Mouse (Mus musculus): ENCODE results near the gene Gm8653. TPM values are rescaled to one million over a fixed set of nuclear protein-coding genes. Genes with fewer than 3 reads are reported as not detected.
"Not testable (repeated sequence)": the region's sequence is repeated elsewhere in the genome, so short reads cannot be mapped to it uniquely, and the experiment has no call there.

Gene Gm8653
- polyA plus RNA-seq (2012; ENCODE audit: insufficient read depth, insufficient read length, missing spikeins): not detected in 2 replicates

DNA sequence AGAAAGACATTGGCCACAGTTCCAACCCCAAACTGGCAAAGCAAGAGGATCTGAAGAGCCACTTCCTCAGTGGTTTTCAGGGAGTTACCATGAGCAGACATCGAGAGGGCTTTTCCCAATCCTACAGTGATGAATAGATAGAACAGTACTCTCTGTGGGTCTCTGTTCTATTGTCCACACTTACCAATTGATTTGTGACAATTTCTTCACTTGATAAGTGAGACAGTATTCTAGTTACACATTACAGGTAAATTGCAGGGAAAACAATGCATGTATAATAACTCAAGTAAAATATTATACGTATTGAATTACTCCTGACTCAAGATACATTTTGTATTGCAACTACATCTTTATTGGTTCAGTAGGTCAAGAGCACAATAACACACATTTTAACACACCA lies at the start of gene Gm8653:
Gene Gm8653 (minus strand): TSS at position 101 of the 400 bp plus-strand sequence.
- H3K4me3 ChIP-seq (ENCODE audit: insufficient read depth, low read depth, low read length); H3K27ac ChIP-seq (replicated peaks; ENCODE audit: low read depth, low read length); H3K4me1 ChIP-seq (ENCODE audit: control insufficient read depth, insufficient read depth, insufficient read length, low read length): not testable (repeated sequence)

DNA sequence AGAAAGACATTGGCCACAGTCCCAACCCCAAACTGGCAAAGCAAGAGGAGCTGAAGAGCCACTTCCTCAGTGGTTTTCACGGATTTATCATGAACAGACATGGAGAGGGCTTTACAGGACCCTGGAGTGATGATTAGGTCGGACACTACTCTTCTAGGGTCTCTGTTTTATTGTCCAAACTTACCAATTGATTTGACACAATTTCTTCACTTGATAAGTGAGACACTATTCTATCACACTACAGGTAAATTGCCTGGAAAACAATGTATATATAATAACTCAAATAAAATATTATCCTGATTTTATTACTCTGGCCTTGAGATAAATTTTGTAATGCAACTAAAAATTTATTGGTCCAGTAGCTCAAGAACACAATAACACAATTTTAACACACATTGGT lies 28.3 kb upstream of the Gm8653 start, which contains the start of gene Gm8453:
Gene Gm8453 (minus strand): TSS at position 101 of the 400 bp plus-strand sequence.
- not testable (repeated sequence) for H3K4me1 ChIP-seq (ENCODE audit: control insufficient read depth, insufficient read depth, insufficient read length, low read length); H3K27ac ChIP-seq (replicated peaks; ENCODE audit: low read depth, low read length); H3K4me3 ChIP-seq (ENCODE audit: insufficient read depth, low read depth, low read length)

DNA sequence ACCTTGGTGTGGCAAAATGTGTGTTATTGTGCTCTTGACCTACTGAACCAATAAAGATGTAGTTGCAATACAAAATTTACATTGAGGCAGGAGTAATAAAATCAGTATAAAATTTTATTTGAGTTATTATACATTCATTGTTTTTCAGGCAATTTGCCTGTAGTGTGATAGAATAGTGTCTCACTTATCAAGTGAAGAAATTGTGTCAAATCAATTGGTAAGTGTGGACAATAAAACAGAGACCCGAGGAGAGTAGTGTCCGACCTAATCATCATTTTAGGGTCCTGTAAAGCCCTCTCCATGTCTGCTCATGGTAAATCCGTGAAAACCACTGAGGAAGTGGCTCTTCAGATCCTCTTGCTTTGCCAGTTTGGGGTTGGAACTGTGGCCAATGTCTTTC lies 12.0 kb downstream of the Gm8653 start, which contains the start of gene Vmn1r143:
Gene Vmn1r143 (plus strand): TSS at position 301 of the 400 bp plus-strand sequence.
- H3K27ac ChIP-seq (replicated peaks; ENCODE audit: low read depth, low read length); H3K4me1 ChIP-seq (ENCODE audit: control insufficient read depth, insufficient read depth, insufficient read length, low read length): not testable (repeated sequence)

DNA sequence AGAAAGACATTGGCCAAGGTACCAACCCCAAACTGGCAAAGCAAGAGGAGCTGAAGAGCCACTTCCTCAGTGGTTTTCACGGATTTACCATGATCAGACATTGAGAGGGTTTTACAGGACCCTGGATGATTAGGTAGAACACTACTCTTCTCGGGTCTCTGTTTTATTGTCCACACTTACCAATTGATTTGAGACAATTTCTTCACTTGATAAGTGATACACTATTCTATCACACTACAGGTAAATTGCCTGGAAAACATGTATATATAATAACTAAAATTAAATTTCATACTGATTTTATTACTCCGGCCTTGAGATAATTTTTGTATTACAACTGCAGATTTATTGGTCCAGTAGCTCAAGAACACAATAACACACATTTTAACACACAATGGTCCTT lies 37.1 kb downstream of the Gm8653 start, which contains the start of gene Vmn1r142:
Gene Vmn1r142 (minus strand): TSS at position 101 of the 400 bp plus-strand sequence.
- H3K4me1 ChIP-seq (ENCODE audit: control insufficient read depth, insufficient read depth, insufficient read length, low read length); H3K27ac ChIP-seq (replicated peaks; ENCODE audit: low read depth, low read length); H3K4me3 ChIP-seq (ENCODE audit: insufficient read depth, low read depth, low read length): not testable (repeated sequence)

More for the DNA sequence above, 12.0 kb downstream of the Gm8653 start, which contains the start of gene Vmn1r143:
- H3K4me3 ChIP-seq (ENCODE audit: insufficient read depth, low read depth, low read length): not testable (repeated sequence)

Other genes starting within 250 kb of the Gm8653 start
- gene Vmn1r137, start 206.7 kb downstream of the Gm8653 start, polyA plus RNA-seq (2012; ENCODE audit: insufficient read depth, insufficient read length, missing spikeins): not detected in 2 replicates
- gene Vmn1r138, start 172.4 kb downstream of the Gm8653 start, polyA plus RNA-seq (2012; ENCODE audit: insufficient read depth, insufficient read length, missing spikeins): not detected in 2 replicates
- gene Gm6176, start 145.0 kb downstream of the Gm8653 start, polyA plus RNA-seq (2012; ENCODE audit: insufficient read depth, insufficient read length, missing spikeins): not detected in 2 replicates
- gene Vmn1r139, start 132.2 kb downstream of the Gm8653 start, polyA plus RNA-seq (2012; ENCODE audit: insufficient read depth, insufficient read length, missing spikeins): not detected in 2 replicates
- not detected in 2 replicates for gene Gm16451, start 83.0 kb downstream of the Gm8653 start, polyA plus RNA-seq (2012; ENCODE audit: insufficient read depth, insufficient read length, missing spikeins)
- not detected in 2 replicates for gene Gm10666, start 66.5 kb downstream of the Gm8653 start, polyA plus RNA-seq (2012; ENCODE audit: insufficient read depth, insufficient read length, missing spikeins)
- gene Vmn1r142, start 37.2 kb downstream of the Gm8653 start, polyA plus RNA-seq (2012; ENCODE audit: insufficient read depth, insufficient read length, missing spikeins): not detected in 2 replicates
- gene Vmn1r143, start 11.9 kb downstream of the Gm8653 start, polyA plus RNA-seq (2012; ENCODE audit: insufficient read depth, insufficient read length, missing spikeins): not detected in 2 replicates
- not detected in 2 replicates for gene Gm8453, start 28.2 kb upstream of the Gm8653 start, polyA plus RNA-seq (2012; ENCODE audit: insufficient read depth, insufficient read length, missing spikeins)
- not detected in 2 replicates for gene Gm4187, start 128.5 kb upstream of the Gm8653 start, polyA plus RNA-seq (2012; ENCODE audit: insufficient read depth, insufficient read length, missing spikeins)
- not detected in 2 replicates for gene Gm8660, start 169.8 kb upstream of the Gm8653 start, polyA plus RNA-seq (2012; ENCODE audit: insufficient read depth, insufficient read length, missing spikeins)
- gene Vmn1r148, start 212.3 kb upstream of the Gm8653 start, polyA plus RNA-seq (2012; ENCODE audit: insufficient read depth, insufficient read length, missing spikeins): not detected in 2 replicates
- gene Vmn1r149, start 237.0 kb upstream of the Gm8653 start, polyA plus RNA-seq (2012; ENCODE audit: insufficient read depth, insufficient read length, missing spikeins): not detected in 2 replicates